Mouse (Mus musculus) hindbrain, embryonic 16.5 days (tissue): ENCODE data around the gene Best2. TPM values are rescaled to one million over a fixed set of nuclear protein-coding genes. Genes with fewer than 3 reads are reported as not detected.
A peak's percentile ranks its signal among the peaks of the same experiment; 100 is the strongest.

Experiments
- ATAC-seq: fragments of 200-750 bp; cut with Nextera tagmentation; 2 replicates; pipeline ENCODE4 v1.8.0; 2017; ENCODE audit warnings: moderate TSS enrichment, moderate library complexity
- H3K27ac ChIP-seq: fragments of 300-500 bp; sonication (generic); 2 replicates; pipeline ENCODE4 v1.5.1; 2014; ENCODE audit warnings: low read depth, mild to moderate bottlenecking, control low read depth, low read length, moderate library complexity
- H3K27me3 ChIP-seq: fragments of 300-500 bp; sonication (generic); replicated peaks from 2 replicates; pipeline ENCODE4 v1.6.1; 2014; ENCODE audit warnings: low read length; ENCODE audit not compliant: control insufficient read depth, insufficient read depth
- H3K36me3 ChIP-seq: fragments of 300-500 bp; sonication (generic); 2 replicates; pipeline ENCODE4 v1.6.1; 2014; ENCODE audit warnings: mild to moderate bottlenecking, low read length, moderate library complexity, mixed read lengths; ENCODE audit not compliant: control insufficient read depth, insufficient read depth
- H3K4me1 ChIP-seq: fragments of 300-500 bp; sonication (generic); 2 replicates; pipeline ENCODE4 v1.6.1; 2014; ENCODE audit warnings: low read depth, low read length; ENCODE audit not compliant: control insufficient read depth, insufficient read depth
- H3K4me2 ChIP-seq: fragments of 300-500 bp; sonication (generic); 2 replicates; pipeline ENCODE4 v1.6.1; 2014; ENCODE audit warnings: mild to moderate bottlenecking, low read length, control low read depth, moderate library complexity
- H3K4me3 ChIP-seq: fragments of 300-500 bp; sonication (generic); 2 replicates; pipeline ENCODE4 v1.5.1; 2014; ENCODE audit warnings: mild to moderate bottlenecking, low read length, control low read depth, moderate library complexity
- H3K9ac ChIP-seq: fragments of 300-500 bp; sonication (generic); 2 replicates; pipeline ENCODE4 v1.6.1; 2014; ENCODE audit warnings: low read depth, mild to moderate bottlenecking, control low read depth, low read length, moderate library complexity
- H3K9me3 ChIP-seq: fragments of 300-500 bp; sonication (generic); 2 replicates; pipeline ENCODE4 v1.6.1; 2014; ENCODE audit warnings: mild to moderate bottlenecking, low read length, moderate library complexity; ENCODE audit not compliant: control insufficient read depth
- WGBS: fragments of 180-500 bp; shearing (Covaris S2); extraction: QIAGEN DNeasy Blood & Tissue Kit; methylation state at CpG from one replicate; pipeline ENCODE4 v1.1.7; 2014; 5-methylcytosine and 5-hydroxymethylcytosine counted together
- polyA plus RNA-seq: library from polyadenylated mRNA; unstranded; fragments of >200 nt; fragmentation: Nextera tagmentation; extraction: Ambion mirVana; gene quantifications from 2 replicates; pipeline ENCODE4 v1.2.1, GENCODE M21; 2015

Gene Best2
- polyA plus RNA-seq, 1 experiment from 2014 or later: 0.10 TPM

GRCm38 (mm10) chr8:85036381-85036717, 22.0 kb upstream of the Best2 start:
- H3K36me3 ChIP-seq: peaks cover 24% of the 10 kb centered on the region
- peak overlapping the region; percentile 80 for H3K27ac ChIP-seq
- H3K27me3 ChIP-seq: no peaks in the 10 kb centered on the region
- H3K4me3 ChIP-seq: peak overlapping the region; percentile 86
- peak; percentile 64 for ATAC-seq
- peak overlapping the region; percentile 54 for H3K9ac ChIP-seq
- H3K4me1 ChIP-seq: peaks cover 28% of the 10 kb centered on the region
- 0% methylated on average over 9 of the region's 9 CpGs for WGBS
- H3K4me2 ChIP-seq: peak overlapping the region; percentile 94
- no peaks in the 10 kb centered on the region for H3K9me3 ChIP-seq

GRCm38 (mm10) chr8:85035728-85036310, 21.5 kb upstream of the Best2 start:
- under 1% methylated on average over 15 of the region's 15 CpGs for WGBS
- no peaks in the 10 kb centered on the region for H3K27me3 ChIP-seq
- no peak for ATAC-seq
- H3K27ac ChIP-seq: peak overlapping the region; percentile 80
- H3K9ac ChIP-seq: peak overlapping the region; percentile 54
- H3K9me3 ChIP-seq: no peaks in the 10 kb centered on the region
- H3K4me1 ChIP-seq: peaks cover 28% of the 10 kb centered on the region
- peak overlapping the region; percentile 86 for H3K4me3 ChIP-seq
- peaks cover 22% of the 10 kb centered on the region for H3K36me3 ChIP-seq
- peak overlapping the region; percentile 94 for H3K4me2 ChIP-seq

- H3K27me3 ChIP-seq: no peaks in the 10 kb centered on the region
- ATAC-seq: no peak
- H3K27ac ChIP-seq: no peak overlapping the region
- peak overlapping the region; percentile 86 for H3K4me3 ChIP-seq
- peak overlapping the region; percentile 94 for H3K4me2 ChIP-seq
- H3K9ac ChIP-seq: peak overlapping the region; percentile 54; the same call in 1 of the 2 replicates
- H3K36me3 ChIP-seq: peaks cover 21% of the 10 kb centered on the region
- H3K4me1 ChIP-seq: peaks cover 28% of the 10 kb centered on the region
- no peaks in the 10 kb centered on the region for H3K9me3 ChIP-seq
- 6% methylated on average over 12 of the region's 12 CpGs for WGBS
Observed at GRCm38 (mm10) chr8:85035165-85035727, 20.9 kb upstream of the Best2 start.

- H3K36me3 ChIP-seq: peaks cover 25% of the 10 kb centered on the region
- peak overlapping the region; percentile 94 for H3K4me2 ChIP-seq
- H3K27me3 ChIP-seq: no peaks in the 10 kb centered on the region
- H3K27ac ChIP-seq: no peak overlapping the region
- H3K4me3 ChIP-seq: peak overlapping the region; percentile 86
- H3K9me3 ChIP-seq: no peaks in the 10 kb centered on the region
- peaks cover 24% of the 10 kb centered on the region for H3K4me1 ChIP-seq
- WGBS: 6% methylated on average over 12 of the region's 13 CpGs
- H3K9ac ChIP-seq: peak overlapping the region; percentile 29; the same call in 1 of the 2 replicates
- no peak for ATAC-seq
Observed at GRCm38 (mm10) chr8:85034764-85035163, 20.4 kb upstream of the Best2 start.

- Histone ChIP-seq H3K27ac (no peak overlapping the region), H3K4me1 (peaks cover 24% of the 10 kb centered on the region), H3K9me3 (no peaks in the 10 kb centered on the region), H3K36me3 (peaks cover 28% of the 10 kb centered on the region), H3K4me3 (no peak overlapping the region), H3K9ac (no peak overlapping the region), H3K4me2 (no peak overlapping the region), H3K27me3 (no peaks in the 10 kb centered on the region)
- 72% methylated on average over 1 of the region's 1 CpGs for WGBS
- no peak for ATAC-seq
Observed at GRCm38 (mm10) chr8:85033867-85034266, 19.5 kb upstream of the Best2 start.

DNA sequence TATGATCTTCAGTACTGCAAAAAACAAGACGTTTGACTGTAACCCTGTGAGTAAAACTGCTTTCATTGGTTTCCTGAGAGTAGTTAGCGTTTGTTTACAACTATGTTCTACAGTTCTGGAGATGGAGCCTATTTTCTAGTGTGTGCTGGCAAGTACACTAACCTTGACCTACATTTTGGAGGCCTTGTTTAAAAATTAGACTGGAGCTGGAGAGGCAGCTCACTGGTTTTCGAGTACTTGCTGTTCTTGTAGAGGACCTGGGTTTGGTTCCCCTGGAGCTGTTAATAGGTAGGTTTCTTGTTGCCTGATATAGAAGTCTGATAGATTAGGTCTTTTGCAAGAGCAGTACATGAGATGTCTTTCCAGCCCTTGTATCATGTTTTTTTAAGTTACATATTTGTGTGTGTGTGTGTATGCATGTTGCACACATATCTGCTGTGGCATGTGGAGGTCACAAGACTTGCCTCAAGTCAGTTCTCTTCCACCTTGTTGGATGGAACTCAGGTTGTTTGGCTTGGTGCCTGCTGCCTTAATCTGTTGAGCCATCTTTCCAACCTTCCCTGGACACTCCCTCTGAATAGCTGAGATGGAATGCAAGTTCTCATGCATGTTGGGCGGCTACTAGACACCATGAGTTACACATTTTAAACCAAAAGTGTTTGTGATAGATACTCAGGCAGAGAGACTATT, 18.4 kb upstream of the Best2 start:
- Histone ChIP-seq H3K4me2 (no peak overlapping the region), H3K36me3 (peaks cover 28% of the 10 kb centered on the region), H3K9me3 (no peaks in the 10 kb centered on the region), H3K4me3 (no peak overlapping the region), H3K4me1 (peaks cover 28% of the 10 kb centered on the region), H3K9ac (no peak overlapping the region), H3K27ac (no peak overlapping the region), H3K27me3 (no peaks in the 10 kb centered on the region)
- 87% methylated on average over 4 of the region's 4 CpGs for WGBS
- ATAC-seq: no peak

DNA sequence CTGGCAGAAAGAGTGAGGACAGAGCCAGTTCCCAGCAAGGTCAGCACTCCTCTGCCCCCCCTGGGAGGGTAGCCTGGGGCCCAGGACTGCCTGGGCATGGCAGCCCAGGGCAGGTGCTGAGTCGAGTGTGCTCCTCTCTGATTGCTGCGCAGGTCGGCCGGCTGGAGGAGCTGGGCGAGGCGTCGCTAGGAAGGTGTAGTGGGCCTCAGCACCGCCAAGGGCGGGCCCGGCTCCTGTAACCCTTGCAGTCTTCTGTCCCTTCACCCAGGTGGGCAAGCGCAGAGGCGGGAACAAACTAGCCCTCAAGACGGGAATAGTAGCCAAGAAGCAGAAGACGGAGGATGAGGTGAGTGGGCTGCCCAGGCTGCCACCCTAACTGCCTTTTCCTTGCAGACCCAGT, 14.9 kb upstream of the Best2 start:
- Histone ChIP-seq H3K4me2 (peak overlapping the region; percentile 95; the same call in 1 of the 2 replicates), H3K9me3 (no peaks in the 10 kb centered on the region), H3K9ac (no peak overlapping the region; the same call in 1 of the 2 replicates), H3K36me3 (peaks cover 28% of the 10 kb centered on the region), H3K27ac (no peak overlapping the region), H3K4me3 (no peak overlapping the region), H3K27me3 (no peaks in the 10 kb centered on the region), H3K4me1 (peaks cover 29% of the 10 kb centered on the region)
- 94% methylated on average over 14 of the region's 14 CpGs for WGBS
- no peak for ATAC-seq

DNA sequence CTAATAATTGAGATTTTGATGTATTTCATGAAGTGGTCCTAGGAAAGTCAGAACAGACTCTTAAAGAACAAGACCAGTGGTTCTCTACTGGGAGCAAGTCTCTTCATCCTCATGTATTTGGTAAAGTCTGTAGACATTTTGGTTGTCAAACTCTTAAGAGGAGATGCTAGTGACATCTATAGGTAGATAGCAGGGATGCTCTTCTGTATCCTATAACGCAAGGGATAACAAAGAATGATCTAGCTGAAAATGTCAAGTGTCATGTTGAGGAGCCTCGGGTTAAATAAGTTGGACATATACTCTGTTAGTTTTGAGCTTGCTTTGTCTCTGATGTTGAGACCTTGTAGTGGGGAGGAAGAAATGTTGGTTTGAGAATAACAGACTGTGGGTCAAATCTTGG, 13.6 kb upstream of the Best2 start:
- peaks cover 34% of the 10 kb centered on the region for H3K4me1 ChIP-seq
- no peak for ATAC-seq
- H3K36me3 ChIP-seq: peaks cover 30% of the 10 kb centered on the region
- peak overlapping the region; percentile 95 for H3K4me2 ChIP-seq
- H3K27ac ChIP-seq: no peak overlapping the region
- H3K27me3 ChIP-seq: no peaks in the 10 kb centered on the region
- H3K9ac ChIP-seq: peak overlapping the region; percentile 100
- peak overlapping the region; percentile 100 for H3K4me3 ChIP-seq
- no peaks in the 10 kb centered on the region for H3K9me3 ChIP-seq
- 18% methylated on average over 2 of the region's 2 CpGs for WGBS

GRCm38 (mm10) chr8:85027516-85027855, 13.2 kb upstream of the Best2 start:
- Histone ChIP-seq H3K36me3 (peaks cover 26% of the 10 kb centered on the region), H3K9ac (peak overlapping the region; percentile 100), H3K4me2 (peak overlapping the region; percentile 95), H3K27ac (no peak overlapping the region), H3K9me3 (no peaks in the 10 kb centered on the region), H3K27me3 (no peaks in the 10 kb centered on the region), H3K4me3 (peak overlapping the region; percentile 100), H3K4me1 (peaks cover 34% of the 10 kb centered on the region)
- under 1% methylated on average over 13 of the region's 13 CpGs for WGBS
- ATAC-seq: no peak
